Mouse (Mus musculus) liver, adult 10 weeks (tissue): ENCODE results near the gene Gm28305. TPM values are rescaled to one million over a fixed set of nuclear protein-coding genes. Genes with fewer than 3 reads are reported as not detected.

Experiments used
- polyA plus RNA-seq: library from polyadenylated mRNA; stranded (reverse); fragments of 350-450 nt; fragmentation: Illumina TruSeq; extraction: RNeasy Lipid Tissue Mini Kit (QIAGEN cat#74804); gene quantifications from one replicate; pipeline ENCODE4 v1.2.3, GENCODE M21; 2014; ENCODE audit warnings: low read depth, low replicate concordance

Gene Gm28305
- not detected for polyA plus RNA-seq

DNA sequence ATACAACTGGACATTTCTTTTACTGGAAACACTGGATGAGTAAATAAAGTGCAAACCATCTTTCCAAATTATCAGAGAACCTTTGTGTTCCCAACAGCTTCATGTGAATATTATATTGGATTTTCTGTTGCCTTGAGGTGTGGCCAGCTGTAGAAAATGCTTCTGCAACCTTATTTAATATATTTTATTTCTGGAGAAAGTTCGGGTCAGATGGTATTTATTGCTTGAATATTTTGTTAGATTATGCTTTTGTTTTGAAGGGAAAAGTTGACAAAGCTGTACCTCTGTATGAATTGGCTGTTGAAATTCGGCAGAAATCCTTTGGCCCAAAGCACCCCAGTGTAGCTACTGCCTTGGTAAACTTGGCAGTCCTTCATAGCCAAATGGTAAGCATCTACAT lies at the start of gene Gm28305:
Gm28305 (plus strand) TSS at position 301 of the 400 bp plus-strand sequence.

DNA sequence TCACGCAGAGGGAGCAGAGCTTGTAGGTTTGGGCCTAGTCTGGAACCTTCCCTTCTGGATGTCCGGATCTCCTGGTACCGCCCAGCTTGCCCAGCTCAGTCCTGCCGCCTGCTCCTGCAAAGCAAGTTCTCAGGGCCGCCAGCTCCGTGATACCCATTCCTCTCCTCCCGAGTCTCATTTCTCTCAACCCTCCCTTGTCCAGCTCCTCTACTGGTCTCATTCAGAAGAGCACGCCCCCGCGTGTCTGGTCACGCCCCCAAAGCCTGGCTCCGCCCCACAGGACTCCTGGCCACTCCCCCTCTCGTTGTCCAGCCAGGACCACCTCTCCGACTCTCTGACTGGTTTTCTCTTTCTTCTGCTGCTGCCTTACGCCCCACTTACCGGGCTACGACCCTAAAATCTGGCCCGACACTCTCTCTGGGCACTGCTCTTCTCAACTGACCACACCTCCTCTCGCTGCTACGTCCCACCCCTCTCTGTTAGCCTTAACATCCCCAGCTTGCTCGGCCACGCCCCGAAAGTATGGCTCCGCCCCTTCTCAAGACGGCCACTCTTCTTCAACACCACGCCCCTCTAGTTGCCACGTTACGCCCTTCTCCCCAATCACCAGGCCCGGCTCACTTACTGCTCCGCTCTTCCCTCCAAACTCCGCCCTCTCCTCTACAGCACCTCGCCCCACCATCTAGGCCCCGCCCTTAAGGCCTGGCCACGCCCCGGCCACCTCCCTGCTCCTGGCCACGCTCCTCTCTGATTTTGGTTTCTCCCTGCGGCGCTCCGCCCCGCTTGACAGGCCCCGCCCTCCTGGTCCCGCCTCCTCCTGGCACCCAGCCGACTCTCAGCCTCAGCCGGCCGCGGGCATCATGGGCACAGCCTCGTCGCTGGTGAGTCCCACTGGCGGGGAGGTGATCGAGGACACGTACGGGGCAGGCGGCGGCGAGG lies 38.3 kb upstream of the Gm28305 start, which contains the start of gene Nphp3:
Nphp3 (plus strand) TSS at position 624 of the 939 bp plus-strand sequence.

DNA sequence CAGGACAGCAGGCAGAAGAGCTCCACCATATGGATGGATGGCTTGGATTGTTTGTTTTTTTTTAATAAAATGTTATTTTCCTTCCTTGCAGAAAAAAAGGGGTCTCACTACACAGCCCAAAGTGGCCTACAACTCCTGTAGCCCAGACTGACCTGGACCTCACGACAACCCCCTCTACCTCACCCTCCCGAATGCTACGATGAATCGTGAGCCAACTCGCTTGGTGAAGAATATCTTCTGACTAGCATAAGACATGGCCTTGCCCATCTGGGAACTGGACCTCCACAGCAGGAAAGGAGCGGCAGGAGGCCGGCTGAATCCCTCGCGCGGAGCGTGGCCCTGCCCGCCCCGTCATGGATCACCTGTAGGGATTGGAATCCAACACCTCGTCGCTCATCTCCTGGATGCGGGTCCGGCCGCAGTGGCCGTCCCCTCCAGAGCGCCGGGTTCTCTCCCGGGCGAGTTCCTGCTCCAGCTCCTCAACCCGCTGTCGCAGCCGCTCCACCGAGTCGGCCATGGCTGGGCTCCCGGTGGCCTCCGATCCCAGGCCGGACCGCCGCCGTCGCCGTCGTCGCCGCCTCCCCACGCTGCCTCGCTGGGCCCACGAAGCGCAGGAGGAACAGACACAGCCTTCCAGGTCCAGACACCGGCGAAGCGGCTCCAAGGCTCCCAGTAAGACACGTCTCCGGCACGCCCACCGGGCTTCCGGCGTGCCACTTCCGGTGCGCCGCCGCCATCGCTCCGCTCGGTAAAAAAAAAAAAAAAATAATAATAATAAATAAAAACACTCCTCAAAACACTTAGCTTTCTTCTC lies 22.2 kb downstream of the Gm28305 start, which contains the start of gene Uba5:
Uba5 (minus strand) TSS at position 705 of the 814 bp plus-strand sequence.

DNA sequence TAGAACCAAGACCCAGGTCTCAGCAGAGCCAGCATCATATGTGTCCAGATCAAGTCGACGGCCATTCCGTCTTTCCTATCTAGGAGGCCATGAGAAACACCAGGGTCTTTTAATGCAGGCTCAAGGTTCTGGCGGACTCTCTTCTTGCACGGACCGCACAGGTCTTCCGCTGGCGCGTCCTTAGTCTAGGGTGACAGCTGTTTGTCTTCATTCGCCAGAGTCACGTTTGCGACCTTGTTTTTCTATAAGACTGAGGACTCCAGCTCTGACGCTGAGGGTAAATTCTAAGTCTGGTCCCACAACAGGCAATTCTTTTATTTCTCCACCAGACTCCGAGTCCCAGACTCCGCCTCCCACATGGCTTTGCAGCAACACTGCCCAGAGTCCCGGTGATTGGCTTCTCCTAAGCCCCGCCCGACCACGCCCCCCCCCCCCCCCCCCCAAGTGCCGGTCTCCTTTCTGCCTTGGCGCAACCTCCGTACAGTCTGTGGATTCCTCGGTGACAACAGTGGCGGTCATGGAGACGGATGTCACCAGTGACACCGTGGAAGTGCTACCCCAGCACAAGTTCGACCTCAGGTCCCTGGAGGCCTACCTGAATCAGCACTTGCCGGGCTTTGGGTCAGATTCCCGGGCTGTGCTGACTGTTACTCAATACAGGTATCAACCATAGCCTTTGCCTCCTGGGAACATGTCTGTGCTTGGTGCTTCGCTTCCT lies 22.9 kb downstream of the Gm28305 start, which contains the start of gene Acad11:
Acad11 (plus strand) TSS at position 134 of the 718 bp plus-strand sequence.

Other genes starting within 250 kb of the Gm28305 start
- 2.5 TPM for gene Nphp3, start 38.1 kb upstream of the Gm28305 start, polyA plus RNA-seq
- 38.0 TPM for gene Uba5, start 22.5 kb downstream of the Gm28305 start, polyA plus RNA-seq
- gene Acad11, start 22.7 kb downstream of the Gm28305 start, polyA plus RNA-seq, result 312 TPM
- 1.4 TPM for gene Ackr4, start 86.3 kb downstream of the Gm28305 start, polyA plus RNA-seq
- 11.9 TPM for gene Dnajc13, start 222.3 kb downstream of the Gm28305 start, polyA plus RNA-seq